Mouse (Mus musculus): Measurements from ENCODE around the gene Gm17490. TPM values are rescaled to one million over a fixed set of nuclear protein-coding genes. Genes with fewer than 3 reads are reported as not detected.

The Gm17490 gene
- polyA plus RNA-seq, 1 experiment from 2014 or later = not detected

Other genes starting within 250 kb of the Gm17490 start
- gene Pfkfb3, start 72.2 kb downstream of the Gm17490 start, polyA plus RNA-seq (2015; fragmentation: Nextera tagmentation; extraction: Ambion mirVana) = 14.5 and 16.2 TPM in 2 replicates
- 105 and 115 TPM in 2 replicates for gene Rbm17, start 22.1 kb downstream of the Gm17490 start, polyA plus RNA-seq (2015; fragmentation: Nextera tagmentation; extraction: Ambion mirVana)
- gene Il2ra, start 16.5 kb upstream of the Gm17490 start, polyA plus RNA-seq (2015; fragmentation: Nextera tagmentation; extraction: Ambion mirVana) = 0.10 and 0.12 TPM in 2 replicates
- 2.0 and 2.2 TPM in 2 replicates for gene Il15ra, start 79.0 kb upstream of the Gm17490 start, polyA plus RNA-seq (2015; fragmentation: Nextera tagmentation; extraction: Ambion mirVana)
- 108 and 112 TPM in 2 replicates for gene Fbh1, start 151.3 kb upstream of the Gm17490 start, polyA plus RNA-seq (2015; fragmentation: Nextera tagmentation; extraction: Ambion mirVana)
- 37.3 and 38.4 TPM in 2 replicates for gene Ankrd16, start 151.6 kb upstream of the Gm17490 start, polyA plus RNA-seq (2015; fragmentation: Nextera tagmentation; extraction: Ambion mirVana)

Data from intestine, embryonic 16.5 days (tissue).